Comparison of ENCODE assay signal across 25 mouse cellular contexts in the genomic region with DNA sequence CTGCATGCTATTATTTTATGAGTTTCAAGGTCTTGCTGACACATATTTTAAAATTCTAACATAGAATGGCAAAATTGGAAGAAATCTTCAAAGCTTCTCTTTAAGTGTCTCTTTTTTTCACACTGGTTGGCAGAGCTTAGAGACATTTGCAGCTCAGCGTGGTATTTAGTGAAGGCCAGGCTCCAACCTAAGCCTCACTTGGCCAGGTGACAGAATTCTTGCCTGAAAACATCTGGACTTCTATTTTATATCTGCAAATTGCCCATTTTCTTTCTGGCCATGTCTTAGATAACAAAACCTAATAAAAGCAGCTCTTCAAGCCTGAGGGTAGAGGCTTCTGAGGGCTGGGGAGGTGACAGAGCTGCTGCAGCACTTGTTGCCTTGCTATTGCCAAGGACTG. TPM values are rescaled to one million over a fixed set of nuclear protein-coding genes. Genes with fewer than 3 reads are reported as not detected.
A peak's percentile ranks its signal among the peaks of the same experiment; 100 is the strongest.
DNase-seq lines count a peak whose midpoint lies in the region; ATAC-seq and TF ChIP-seq lines count a peak whose summit lies in the region.
"Had no signal": no experiment of that assay in that cellular context is flagged by ENCODE, and none has a peak within 500 bp of the region (broad histone marks: within the 10 kb centered on the region; RNA-seq: fewer than 3 reads in every experiment).

No protein-coding gene starts in this region.

- H3K4me2 ChIP-seq in limb, embryonic 14.5 days (replicated peaks; ENCODE audit: low read depth, low read length, severe bottlenecking) = no peak overlapping the region
- H3K4me2 ChIP-seq in intestine, postnatal 0 days (replicated peaks; ENCODE audit: low read depth) = no peak overlapping the region
- H3K4me2 ChIP-seq: embryonic facial prominence, embryonic 12.5 days; forebrain, embryonic 12.5 days; forebrain, embryonic 15.5 days; heart, embryonic 12.5 days; heart, embryonic 15.5 days; hindbrain, embryonic 13.5 days; intestine, embryonic 15.5 days had no signal

- ATAC-seq in cerebellum, adult (ENCODE audit: insufficient number of reproducible peaks, low FRiP score, low TSS enrichment) = no peak
- no peak for ATAC-seq in limb, embryonic 14.5 days (ENCODE audit: low FRiP score, low read depth)
- no peak for ATAC-seq in intestine, postnatal 0 days
- ATAC-seq: forebrain, embryonic 15.5 days; hindbrain, embryonic 16.5 days; intestine, embryonic 15.5 days; Patski had no signal

- no peak overlapping the region for H3K4me3 ChIP-seq in limb, embryonic 14.5 days (replicated peaks; ENCODE audit: low read length)
- no peak overlapping the region for H3K4me3 ChIP-seq in limb, embryonic 10.5 days
- H3K4me3 ChIP-seq in intestine, postnatal 0 days (ENCODE audit: low read depth, low read length) = no peak overlapping the region
- H3K4me3 ChIP-seq: embryonic facial prominence, embryonic 12.5 days; erythroblast, embryonic 14.5 days; forebrain, embryonic 12.5 days; forebrain, embryonic 15.5 days; heart, embryonic 12.5 days; heart, embryonic 15.5 days; hindbrain, embryonic 10.5 days; hindbrain, embryonic 13.5 days; intestine, embryonic 15.5 days had no signal

- TF ChIP-seq CTCF in intestine, postnatal 0 days (IDR thresholded peaks at IDR 0.05; ENCODE audit: low read depth) = no peak

- no peaks in the 10 kb centered on the region for H3K27me3 ChIP-seq in limb, embryonic 14.5 days (ENCODE audit: control insufficient read depth, insufficient read depth, low read length)
- H3K27me3 ChIP-seq in limb, embryonic 10.5 days (ENCODE audit: low read depth, poor library complexity, severe bottlenecking) = no peaks in the 10 kb centered on the region
- no peaks in the 10 kb centered on the region for H3K27me3 ChIP-seq in intestine, postnatal 0 days (replicated peaks; ENCODE audit: control insufficient read depth, insufficient read depth, low read length)
- H3K27me3 ChIP-seq: embryonic facial prominence, embryonic 12.5 days; forebrain, embryonic 12.5 days; forebrain, embryonic 15.5 days; heart, embryonic 12.5 days; heart, embryonic 15.5 days; hindbrain, embryonic 13.5 days; intestine, embryonic 15.5 days had no signal

- no peak overlapping the region for H3K27ac ChIP-seq in limb, embryonic 14.5 days (replicated peaks; ENCODE audit: low read depth, low read length)
- H3K27ac ChIP-seq in limb, embryonic 10.5 days = no peak overlapping the region
- no peak overlapping the region for H3K27ac ChIP-seq in intestine, postnatal 0 days (ENCODE audit: low read depth, low read length)
- H3K27ac ChIP-seq: embryonic facial prominence, embryonic 12.5 days; forebrain, embryonic 12.5 days; forebrain, embryonic 15.5 days; heart, embryonic 15.5 days; hindbrain, embryonic 10.5 days; hindbrain, embryonic 13.5 days; intestine, embryonic 15.5 days had no signal

- 38% methylated on average over 1 of the region's 1 CpGs for WGBS in limb, embryonic 14.5 days
- 91% methylated on average over 1 of the region's 1 CpGs for WGBS in limb, embryonic 10.5 days
- WGBS in intestine, postnatal 0 days = 75% methylated on average over 1 of the region's 1 CpGs

- H3K4me1 ChIP-seq in limb, embryonic 14.5 days (ENCODE audit: control insufficient read depth, insufficient read depth, low read length) = no peaks in the 10 kb centered on the region
- no peaks in the 10 kb centered on the region for H3K4me1 ChIP-seq in limb, embryonic 10.5 days
- no peaks in the 10 kb centered on the region for H3K4me1 ChIP-seq in intestine, postnatal 0 days (replicated peaks; ENCODE audit: control insufficient read depth, insufficient read depth, low read length)
- H3K4me1 ChIP-seq: embryonic facial prominence, embryonic 12.5 days; forebrain, embryonic 12.5 days; forebrain, embryonic 15.5 days; heart, embryonic 12.5 days; heart, embryonic 15.5 days; hindbrain, embryonic 10.5 days; hindbrain, embryonic 13.5 days; intestine, embryonic 15.5 days had no signal

- no peak overlapping the region for H3K9ac ChIP-seq in limb, embryonic 14.5 days (ENCODE audit: low read depth, low read length, severe bottlenecking)
- no peak overlapping the region for H3K9ac ChIP-seq in intestine, postnatal 0 days (ENCODE audit: low read depth, low read length)
- H3K9ac ChIP-seq: embryonic facial prominence, embryonic 12.5 days; forebrain, embryonic 12.5 days; forebrain, embryonic 15.5 days; heart, embryonic 12.5 days; heart, embryonic 15.5 days; hindbrain, embryonic 13.5 days; intestine, embryonic 15.5 days had no signal

- peak; percentile 45 to 54 for DNase-seq in cerebellum, postnatal 10 days
- DNase-seq in limb, embryonic 14.5 days (ENCODE audit: low spot score) = peak; percentile 46
- DNase-seq in limb, embryonic 10.5 days (ENCODE audit: low spot score) = no peak
- DNase-seq in adipocyte (ENCODE audit: low spot score) = peak; percentile 85
- DNase-seq: adrenal gland, adult 8-10 months; cerebellum, adult 18-20 months; cerebellum, adult 9-11 months; gastrocnemius, postnatal 25 days; heart, adult 18-20 months; heart, postnatal 10 days; heart, postnatal 36 days; kidney, adult 18-20 months had no signal

- no peaks in the 10 kb centered on the region for H3K9me3 ChIP-seq in limb, embryonic 14.5 days (ENCODE audit: control insufficient read depth, low read length)
- H3K9me3 ChIP-seq in limb, embryonic 10.5 days (replicated peaks) = no peaks in the 10 kb centered on the region
- H3K9me3 ChIP-seq in intestine, postnatal 0 days (ENCODE audit: control insufficient read depth) = no peaks in the 10 kb centered on the region
- H3K9me3 ChIP-seq: embryonic facial prominence, embryonic 12.5 days; forebrain, embryonic 12.5 days; forebrain, embryonic 15.5 days; heart, embryonic 12.5 days; heart, embryonic 15.5 days; hindbrain, embryonic 10.5 days; hindbrain, embryonic 13.5 days; intestine, embryonic 15.5 days had no signal

- H3K36me3 ChIP-seq in limb, embryonic 14.5 days (ENCODE audit: control insufficient read depth, insufficient read depth, low read length) = no peaks in the 10 kb centered on the region
- no peaks in the 10 kb centered on the region for H3K36me3 ChIP-seq in limb, embryonic 10.5 days
- H3K36me3 ChIP-seq in intestine, postnatal 0 days (ENCODE audit: control insufficient read depth, insufficient read depth) = no peaks in the 10 kb centered on the region
- H3K36me3 ChIP-seq: embryonic facial prominence, embryonic 12.5 days; forebrain, embryonic 12.5 days; forebrain, embryonic 15.5 days; heart, embryonic 12.5 days; heart, embryonic 15.5 days; hindbrain, embryonic 10.5 days; hindbrain, embryonic 13.5 days; intestine, embryonic 15.5 days had no signal

- no peak for TF ChIP-seq POLR2A in limb, embryonic 14.5 days (IDR thresholded peaks at IDR 0.05; ENCODE audit: borderline replicate concordance, extremely low read depth, insufficient read depth, insufficient read length)

RNA-seq across cellular contexts. Expression of a gene that starts 13.7 kb away (rescaled TPM):
- polyA plus RNA-seq in limb, embryonic 14.5 days (2012; rRNA removed) = 16.6 and 17.6 TPM in 2 replicates
- polyA plus RNA-seq in limb, embryonic 14.5 days (2014; fragmentation: Nextera tagmentation; extraction: Ambion mirVana) = 20.1 and 24.9 TPM in 2 replicates
- 0.54 and 1.2 TPM in 2 replicates for polyA plus RNA-seq in limb, embryonic 10.5 days (2016; fragmentation: Nextera tagmentation; extraction: Ambion mirVana)
- 5.9 and 6.4 TPM in 2 replicates for polyA plus RNA-seq in intestine, postnatal 0 days (2015; fragmentation: Nextera tagmentation; extraction: Ambion mirVana)
- polyA plus RNA-seq: erythroblast, embryonic 14.5 days had no signal
